Mouse (Mus musculus) mammary gland, adult 2 months (tissue): ENCODE measurements around the gene Ctxn1. TPM values are rescaled to one million over a fixed set of nuclear protein-coding genes. Genes with fewer than 3 reads are reported as not detected.

Experiments used
- polyA plus RNA-seq: library from polyadenylated mRNA; depleted of rRNA; stranded (reverse); fragments of >200 nt; gene quantifications from 2 replicates; pipeline ENCODE4 v1.2.3, GENCODE M21; 2012; ENCODE audit warnings: low replicate concordance; rRNA removed

The Ctxn1 gene
- 11.0 and 12.4 TPM in 2 replicates for polyA plus RNA-seq

GRCm38 (mm10) chr8:4259125-4259804 lies at the start of gene Ctxn1:
Ctxn1 (minus strand) TSS chr8:4259274.

DNA sequence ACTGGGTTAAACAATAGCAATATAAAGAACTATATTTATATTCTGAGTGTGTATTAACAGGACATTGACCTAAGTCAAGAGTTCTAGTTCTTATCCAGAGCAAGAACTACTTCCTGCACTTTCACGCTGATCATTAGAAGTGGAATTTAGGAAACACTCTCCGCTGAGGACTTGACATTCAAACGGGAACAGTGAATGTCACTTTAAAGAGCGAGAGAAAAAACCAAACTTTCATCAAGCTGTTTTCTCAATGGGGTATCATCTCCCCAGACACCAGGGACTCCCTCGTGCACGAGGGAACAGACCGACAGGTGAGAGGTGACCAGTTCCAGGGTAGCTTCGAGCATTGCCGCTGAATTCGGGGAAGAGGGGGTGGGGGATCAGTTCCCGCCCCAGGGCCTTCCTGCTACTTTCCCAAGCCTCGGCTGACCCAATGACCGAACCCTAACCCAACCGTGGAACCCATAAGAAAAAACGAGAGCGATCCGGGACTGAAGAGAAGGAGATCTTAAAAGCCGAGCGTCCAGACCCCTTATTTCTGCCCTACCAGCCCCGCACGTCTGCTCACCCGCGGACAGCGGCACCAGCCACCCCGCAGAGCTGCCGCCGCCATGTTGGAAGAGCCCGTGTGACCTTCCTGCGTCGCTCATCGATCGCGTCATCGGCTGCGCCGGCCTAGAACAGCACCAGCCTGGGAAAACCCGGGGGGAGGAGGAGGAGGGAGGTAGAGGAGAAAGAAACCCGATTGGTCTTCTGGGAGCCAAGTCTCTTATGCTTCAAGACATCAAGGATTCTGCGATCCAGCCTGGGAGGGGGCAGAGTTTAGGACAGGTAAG lies 16.4 kb upstream of the Ctxn1 start, which contains the start of gene Timm44:
Timm44 (minus strand) TSS at position 639 of the 836 bp plus-strand sequence.

DNA sequence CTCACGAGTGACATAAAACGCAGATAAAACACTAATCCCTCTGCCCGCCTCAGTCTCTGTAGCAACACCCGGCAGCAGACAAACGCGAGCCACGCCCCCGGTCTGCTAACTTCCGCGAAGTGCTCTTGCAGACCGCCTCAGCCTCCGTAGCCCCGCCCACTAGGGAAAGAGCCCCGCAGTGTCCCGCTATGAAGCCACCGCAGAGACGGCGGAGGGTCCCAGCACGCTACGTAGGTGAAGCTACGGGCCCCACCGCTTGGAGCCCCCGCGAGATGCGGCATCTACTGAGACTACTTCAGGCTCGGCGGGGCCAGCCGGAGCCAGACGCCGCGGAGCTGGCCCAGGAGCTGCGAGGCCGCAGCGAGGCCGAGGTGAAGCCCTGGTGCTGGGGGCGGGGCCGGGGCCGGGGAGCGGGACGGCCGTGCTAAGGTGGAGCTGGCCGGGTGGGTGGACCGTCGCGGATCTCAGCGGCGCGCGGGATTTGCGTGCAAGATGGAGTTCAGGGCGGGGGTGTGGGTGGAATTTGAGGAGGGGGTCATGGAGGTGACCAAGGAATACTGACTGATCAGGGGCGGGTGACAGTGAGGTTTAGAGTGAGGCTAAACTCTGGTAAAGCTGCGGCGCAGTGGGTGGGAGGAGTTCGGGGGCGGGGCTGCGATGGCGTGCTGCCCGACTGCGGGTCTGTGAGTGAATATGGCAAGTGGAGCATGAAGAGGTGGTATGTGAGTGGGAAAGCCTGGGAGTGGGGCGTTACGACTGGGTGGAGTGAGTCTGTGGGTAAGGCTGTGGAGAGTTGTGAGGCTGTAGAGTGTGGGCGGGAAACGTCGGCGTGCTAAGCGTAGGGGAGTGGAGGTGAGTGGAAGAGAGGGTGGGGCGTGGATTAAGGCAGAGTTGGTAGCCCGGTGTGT lies 5.9 kb downstream of the Ctxn1 start, which contains the start of gene Snapc2:
Snapc2 (plus strand) TSS at position 147 of the 908 bp plus-strand sequence.

DNA sequence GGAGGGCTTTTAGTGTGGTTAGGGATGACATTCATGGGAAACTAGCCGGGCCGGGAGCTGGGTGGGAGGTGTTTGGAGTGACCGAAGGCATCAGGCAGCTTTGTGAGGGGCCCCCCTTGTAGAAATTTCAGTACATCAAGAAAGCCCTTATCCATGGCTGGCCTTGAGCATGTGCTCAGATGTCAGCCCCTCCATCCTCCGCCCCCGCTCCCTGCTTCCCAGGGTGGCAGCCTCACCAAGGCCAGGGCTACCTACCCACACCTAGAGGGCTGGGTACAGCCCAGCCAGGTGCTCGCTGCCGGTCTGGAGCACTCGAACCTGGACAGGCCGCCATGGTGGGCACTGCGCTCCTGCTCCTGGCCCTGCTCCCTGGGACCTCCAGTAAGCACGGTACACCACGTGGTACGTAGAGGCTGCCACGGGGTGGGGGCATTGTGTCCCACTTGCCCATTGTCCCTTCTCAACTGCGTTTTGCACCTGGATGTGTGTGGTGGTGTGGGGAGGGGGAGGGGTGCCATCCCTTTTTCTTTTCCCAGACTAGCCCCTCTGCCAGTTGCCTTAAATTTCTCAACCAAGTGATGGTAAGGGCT lies 11.0 kb downstream of the Ctxn1 start, which contains the start of gene Tgfbr3l:
Tgfbr3l (plus strand) TSS at position 264 of the 590 bp plus-strand sequence.

GRCm38 (mm10) chr8:4238434-4239192 lies 20.5 kb downstream of the Ctxn1 start, which contains the start of the genes Map2k7 and Gm49320:
Map2k7 (plus strand) TSS chr8:4238740.
Gm49320 (plus strand) TSS chr8:4238865.

DNA sequence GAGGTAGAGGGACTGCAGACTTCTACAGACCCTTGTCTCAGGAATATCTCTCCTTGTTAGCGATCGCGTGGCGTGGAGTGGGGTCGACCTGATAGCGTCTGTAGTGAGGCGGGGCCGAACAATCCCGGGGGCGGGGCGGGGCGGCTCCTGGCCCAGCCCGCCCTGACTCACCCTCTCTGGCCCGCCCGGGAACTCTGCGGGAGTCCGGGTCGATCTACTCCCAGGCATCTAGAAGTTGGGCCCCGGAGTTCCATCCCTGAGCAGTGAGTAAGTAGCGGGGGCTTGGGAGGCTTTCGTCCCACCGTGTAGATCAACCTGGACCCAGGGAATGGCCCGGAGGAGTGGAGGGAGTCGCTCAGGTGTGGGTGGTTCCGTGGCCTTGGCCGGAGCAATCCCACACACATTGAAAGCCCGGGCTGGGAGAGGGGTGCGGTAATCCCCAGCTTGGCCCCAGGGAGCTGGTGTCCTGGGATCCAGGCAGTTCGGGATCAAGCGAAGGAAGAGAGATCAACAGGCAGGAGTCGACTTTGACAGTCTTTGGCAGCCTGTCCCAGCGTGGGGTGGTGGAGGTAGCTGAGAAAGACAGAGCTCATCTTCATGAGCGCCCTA lies 32.2 kb downstream of the Ctxn1 start, which contains the start of gene Lrrc8e:
Lrrc8e (plus strand) TSS at position 89 of the 609 bp plus-strand sequence.

GRCm38 (mm10) chr8:4216791-4217621 lies 42.1 kb downstream of the Ctxn1 start, which contains the start of gene Prr36:
Prr36 (minus strand) TSS chr8:4217459.

Other genes starting within 250 kb of the Ctxn1 start
- 66.9 and 109 TPM in 2 replicates for gene Cd209f, start 153.4 kb downstream of the Ctxn1 start, polyA plus RNA-seq
- gene Cd209g, start 125.2 kb downstream of the Ctxn1 start, polyA plus RNA-seq, result 86.2 and 103 TPM in 2 replicates
- 24.4 and 36.5 TPM in 2 replicates for gene Evi5l, start 92.7 kb downstream of the Ctxn1 start, polyA plus RNA-seq
- 0.52 and 1.1 TPM in 2 replicates for gene Prr36, start 41.8 kb downstream of the Ctxn1 start, polyA plus RNA-seq
- 1.6 TPM in 2 replicates for gene Lrrc8e, start 32.4 kb downstream of the Ctxn1 start, polyA plus RNA-seq
- gene Map2k7, start 20.5 kb downstream of the Ctxn1 start, polyA plus RNA-seq, result 40.9 and 50.7 TPM in 2 replicates
- gene Gm49320, start 20.4 kb downstream of the Ctxn1 start, polyA plus RNA-seq, result 4.8 and 6.2 TPM in 2 replicates
- 45.2 and 99.3 TPM in 2 replicates for gene Tgfbr3l, start 11.1 kb downstream of the Ctxn1 start, polyA plus RNA-seq
- 36.5 and 40.7 TPM in 2 replicates for gene Snapc2, start 6.2 kb downstream of the Ctxn1 start, polyA plus RNA-seq
- 57.5 and 88.0 TPM in 2 replicates for gene Timm44, start 16.6 kb upstream of the Ctxn1 start, polyA plus RNA-seq
- gene Ccl25, start 65.9 kb upstream of the Ctxn1 start, polyA plus RNA-seq, result 2.4 and 5.1 TPM in 2 replicates
- 30.0 and 36.5 TPM in 2 replicates for gene Elavl1, start 66.1 kb upstream of the Ctxn1 start, polyA plus RNA-seq
- 30.8 and 65.2 TPM in 2 replicates for gene Cers4, start 233.8 kb upstream of the Ctxn1 start, polyA plus RNA-seq